Mouse (Mus musculus): ENCODE measurements at regions not wholly inside any gene's neighbourhood (a gene's known extent, or its start where the extent isn't known, plus 50 kb on each side); places are given as distances from the start of the nearest gene placed in this dataset.

GRCm38 (mm10) chr1:69771436-69771835 is 55.3 kb upstream of the Spag16 start:
- Histone ChIP-seq H3K27me3 (ENCODE audit: insufficient read depth, low read length) (no peaks in the 10 kb centered on the region), H3K4me1 (ENCODE audit: insufficient read depth, low read depth, low read length) (peaks cover 8% of the 10 kb centered on the region), H3K9me3 (replicated peaks) (no peaks in the 10 kb centered on the region), H3K36me3 (replicated peaks) (no peaks in the 10 kb centered on the region), H3K4me3 (ENCODE audit: low read depth, low read length) (no peak overlapping the region)
- no peak for DNase-seq (ENCODE audit: low spot score)
- TF ChIP-seq POLR2AphosphoS5 (IDR thresholded peaks at IDR 0.05; ENCODE audit: insufficient replicate concordance, low read depth, low read length) = no peak
- no peak for TF ChIP-seq CTCF (IDR thresholded peaks at IDR 0.05; ENCODE audit: low read depth, low read length)
- no peak for TF ChIP-seq TAL1 (conservative IDR thresholded peaks at IDR 0.05; ENCODE audit: low read depth, low read length)
- TF ChIP-seq GATA2 (IDR thresholded peaks at IDR 0.05; ENCODE audit: borderline replicate concordance, low read depth, low read length) = no peak
- TF ChIP-seq GATA1 (IDR thresholded peaks at IDR 0.05; ENCODE audit: borderline replicate concordance, low read length) = no peak
- ATAC-seq (ENCODE audit: extremely low read depth, insufficient number of reproducible peaks, low FRiP score, poor library complexity, severe bottlenecking) = no peak

- DNase-seq (ENCODE audit: low spot score) (no peak), ATAC-seq (ENCODE audit: extremely low read depth, insufficient number of reproducible peaks, low FRiP score, poor library complexity, severe bottlenecking) (peak; percentile 72; the same call in 1 of the 2 replicates)
- Histone ChIP-seq H3K9me3 (replicated peaks) (no peaks in the 10 kb centered on the region), H3K4me1 (ENCODE audit: insufficient read depth, low read depth, low read length) (peaks cover 9% of the 10 kb centered on the region; the same call in 1 of the 2 replicates), H3K4me3 (ENCODE audit: low read depth, low read length) (no peak overlapping the region), H3K36me3 (replicated peaks) (no peaks in the 10 kb centered on the region), H3K27me3 (ENCODE audit: insufficient read depth, low read length) (no peaks in the 10 kb centered on the region)
- peak; percentile 22; the same call in 1 of the 2 replicates for TF ChIP-seq CTCF (IDR thresholded peaks at IDR 0.05; ENCODE audit: low read depth, low read length)
- TF ChIP-seq GATA1 (IDR thresholded peaks at IDR 0.05; ENCODE audit: borderline replicate concordance, low read length) = no peak
Observed at GRCm38 (mm10) chr1:69775589-69775988, 51.2 kb upstream of the Spag16 start.

Data from G1E (cell line).